Mouse (Mus musculus) CH12.LX (cell line): Measurements from ENCODE around the gene Prdm8. TPM values are rescaled to one million over a fixed set of nuclear protein-coding genes. Genes with fewer than 3 reads are reported as not detected.

Experiments used
- DNase-seq: peaks from one replicate; pipeline ENCODE4 v3.0.0-alpha.2; 2013; ENCODE audit errors: extremely low read depth
- H3K27ac ChIP-seq: 2 replicates; pipeline ENCODE4 v1.5.1; 2012; ENCODE audit warnings: low read depth, mild to moderate bottlenecking, control low read depth, moderate library complexity; ENCODE audit not compliant: insufficient read depth
- H3K27me3 ChIP-seq: replicated peaks from 2 replicates; pipeline ENCODE3; 2012; ENCODE audit warnings: inconsistent platforms
- H3K36me3 ChIP-seq, 2 experiments: replicated peaks in 1 of 2; 2 replicates each; pipeline versions ENCODE3 to v1.6.1; 2012; ENCODE audit warnings: inconsistent platforms in 1 of 2, low read length in 1 of 2, mild to moderate bottlenecking in 1 of 2, mixed read lengths in 1 of 2, moderate library complexity in 1 of 2; ENCODE audit not compliant: control insufficient read depth in 1 of 2, insufficient read depth in 1 of 2
- H3K4me1 ChIP-seq, 2 experiments: 2 replicates each; pipeline ENCODE4 v1.6.1; 2012; ENCODE audit warnings: inconsistent platforms in 1 of 2, moderate library complexity in 1 of 2; ENCODE audit not compliant: insufficient read depth in 2 of 2, control insufficient read depth in 1 of 2
- H3K4me2 ChIP-seq: 2 replicates; pipeline ENCODE4 v1.6.1; 2012; ENCODE audit warnings: low read depth, mild to moderate bottlenecking, control low read depth; ENCODE audit not compliant: poor library complexity, insufficient read depth, severe bottlenecking
- H3K4me3 ChIP-seq, 3 experiments: fragments of 150-350 bp in 1 of 3; sonication (generic) in 1 of 3; replicated peaks in 1 of 3; 2 replicates each; pipeline versions ENCODE3 to v1.5.1; 2011 to 2012; ENCODE audit warnings: low read depth in 2 of 3, low read length in 2 of 3, mild to moderate bottlenecking in 2 of 3, moderate library complexity in 2 of 3, control low read depth in 1 of 3, improper control_type of control experiment in 1 of 3, inconsistent platforms in 1 of 3, mixed read lengths in 1 of 3; ENCODE audit not compliant: poor library complexity in 1 of 3
- H3K79me2 ChIP-seq: replicated peaks from 2 replicates; pipeline ENCODE4 v1.6.1; 2012; ENCODE audit warnings: mild to moderate bottlenecking, moderate library complexity; ENCODE audit not compliant: control insufficient read depth, poor library complexity, insufficient read depth, severe bottlenecking; ENCODE audit errors: extremely low read depth
- H3K9ac ChIP-seq: 2 replicates; pipeline ENCODE4 v1.6.1; 2012; ENCODE audit warnings: low read depth, mild to moderate bottlenecking, control low read depth, moderate library complexity; ENCODE audit not compliant: insufficient read depth
- H3K9me3 ChIP-seq: replicated peaks from 2 replicates; pipeline ENCODE3; 2012; ENCODE audit warnings: low read length, inconsistent platforms, mixed read lengths
- CHD1 ChIP-seq: IDR thresholded peaks from 2 replicates; pipeline ENCODE4 v1.6.1; 2012; ENCODE audit warnings: low read depth, low read length, improper control_type of control experiment, inconsistent platforms
- CHD2 ChIP-seq: IDR thresholded peaks from 2 replicates; pipeline ENCODE4 v1.6.1; 2011; ENCODE audit warnings: low read length, improper control_type of control experiment
- CTCF ChIP-seq, 2 experiments: IDR thresholded peaks in 1 of 2; conservative IDR thresholded peaks in 1 of 2; 2 replicates each; pipeline ENCODE4 v1.5.1; 2011 to 2012; ENCODE audit warnings: low read depth in 2 of 2, low read length in 2 of 2, improper control_type of control experiment in 1 of 2, inconsistent platforms in 1 of 2, mild to moderate bottlenecking in 1 of 2, moderate library complexity in 1 of 2
- E2F4 ChIP-seq: IDR thresholded peaks from 2 replicates; pipeline ENCODE4 v1.6.1; 2011; ENCODE audit warnings: low read depth, low read length, improper control_type of control experiment; ENCODE audit not compliant: insufficient replicate concordance
- ELF1 ChIP-seq: IDR thresholded peaks from 2 replicates; pipeline ENCODE4 v1.6.1; 2014; ENCODE audit warnings: low read depth, mild to moderate bottlenecking, inconsistent platforms, low read length, improper control_type of control experiment
- EP300 ChIP-seq: IDR thresholded peaks from 2 replicates; pipeline ENCODE4 v1.6.1; 2011; ENCODE audit warnings: low read length, improper control_type of control experiment
- HCFC1 ChIP-seq: IDR thresholded peaks from 2 replicates; pipeline ENCODE4 v1.6.1; 2012; ENCODE audit warnings: low read depth, mild to moderate bottlenecking, inconsistent platforms, low read length, improper control_type of control experiment
- JUN ChIP-seq: IDR thresholded peaks from 2 replicates; pipeline ENCODE4 v1.6.1; 2011; ENCODE audit warnings: low read depth, mild to moderate bottlenecking, low read length, improper control_type of control experiment, moderate library complexity; ENCODE audit not compliant: insufficient read depth
- MEF2A ChIP-seq: IDR thresholded peaks from 2 replicates; pipeline ENCODE4 v1.6.1; 2014; ENCODE audit warnings: low read depth, mild to moderate bottlenecking, inconsistent platforms, low read length, improper control_type of control experiment, borderline replicate concordance
- MYC ChIP-seq: IDR thresholded peaks from 2 replicates; pipeline ENCODE4 v1.6.1; 2011; ENCODE audit warnings: low read depth, mild to moderate bottlenecking, improper control_type of control experiment, low read length
- NRF1 ChIP-seq: IDR thresholded peaks from 2 replicates; pipeline ENCODE4 v1.6.1; 2014; ENCODE audit warnings: low read depth, mild to moderate bottlenecking, inconsistent platforms, low read length, improper control_type of control experiment, moderate library complexity
- POLR2A ChIP-seq: IDR thresholded peaks from 2 replicates; pipeline ENCODE4 v1.6.1; 2011; ENCODE audit warnings: low read depth, mild to moderate bottlenecking, improper control_type of control experiment, low read length
- SMC3 ChIP-seq: IDR thresholded peaks from 2 replicates; pipeline ENCODE4 v1.6.1; 2011; ENCODE audit warnings: low read depth, low read length, improper control_type of control experiment
- TBP ChIP-seq: conservative IDR thresholded peaks from 2 replicates; pipeline ENCODE4 v1.6.1; 2011; ENCODE audit warnings: low read depth, low read length, improper control_type of control experiment
- USF1 ChIP-seq: IDR thresholded peaks from 2 replicates; pipeline ENCODE4 v1.6.1; 2014; ENCODE audit warnings: low read depth, mild to moderate bottlenecking, inconsistent platforms, low read length, improper control_type of control experiment
- USF2 ChIP-seq: conservative IDR thresholded peaks from 2 replicates; pipeline ENCODE4 v1.6.1; 2011; ENCODE audit warnings: low read depth, low read length, improper control_type of control experiment
- dilution Hi-C: fragments of 300-500 bp; cut with MboI; formaldehyde crosslinking; loops from 2 replicates; pipeline ENCODE4 v1.14.3; 2020; ENCODE audit warnings: low sequenced_read_pairs; ENCODE audit not compliant: extremely low pct_unique_long_range_greater_than_20kb, extremely low pct_ligation_motif_present
- in situ Hi-C: fragments of 300-500 bp; cut with MboI; formaldehyde crosslinking; loops from 3 replicates; pipeline ENCODE4 v1.14.3; 2019; ENCODE audit warnings: low sequenced_read_pairs, low pct_ligation_motif_present, low pct_unique_long_range_greater_than_20kb, mixed read lengths
- polyA plus RNA-seq: library from polyadenylated mRNA; unstranded; fragments of >175 nt; gene quantifications from 2 replicates; pipeline ENCODE4 v1.2.1, GENCODE M21; 2012; ENCODE audit warnings: low read depth; ENCODE audit not compliant: insufficient read length
- total RNA-seq, 2 experiments: library from RNA; depleted of rRNA; stranded (reverse); fragments of 300-350 nt in 1 of 2; fragments of >200 nt in 1 of 2; gene quantifications; 2 replicates each; pipeline ENCODE4 v1.2.3; 2012 to 2014

Prdm8 gene
- total and polyA plus RNA-seq, 3 experiments = 0.04 to 0.08 (median 0.06) TPM

- no peak overlapping the region for H3K9ac ChIP-seq
- H3K27me3 ChIP-seq = no peaks in the 10 kb centered on the region
- H3K36me3 ChIP-seq = no peaks in the 10 kb centered on the region
- H3K27ac ChIP-seq = no peak overlapping the region
- H3K4me3 ChIP-seq = no peak overlapping the region
- no peak overlapping the region for H3K4me2 ChIP-seq
- TF ChIP-seq JUN (no peak), TBP (no peak), CHD2 (no peak), POLR2A (no peak), SMC3 (no peak)
- H3K9me3 ChIP-seq = no peaks in the 10 kb centered on the region
- in situ Hi-C loops (no loop called here), dilution Hi-C loops (no loop called here)
- no peak for DNase-seq
- no peaks in the 10 kb centered on the region for H3K79me2 ChIP-seq
- peaks cover 5 to 12% of the 10 kb centered on the region in 2 experiments; a peak in 3 of 4 replicates for H3K4me1 ChIP-seq
Measured at GRCm38 (mm10) chr5:98139297-98139660, 27.7 kb upstream of the Prdm8 start.

GRCm38 (mm10) chr5:98146895-98147294 is 20.1 kb upstream of the Prdm8 start:
- Histone ChIP-seq H3K4me3 (no peak overlapping the region), H3K9ac (no peak overlapping the region), H3K9me3 (no peaks in the 10 kb centered on the region), H3K27me3 (no peaks in the 10 kb centered on the region), H3K27ac (no peak overlapping the region), H3K4me1 (peaks cover 4 to 32% of the 10 kb centered on the region in 2 experiments; a peak in 3 of 4 replicates), H3K79me2 (no peaks in the 10 kb centered on the region; the same call in 1 of the 2 replicates), H3K4me2 (no peak overlapping the region; the same call in 1 of the 2 replicates), H3K36me3 (no peaks in the 10 kb centered on the region)
- in situ Hi-C loops (no loop called here), dilution Hi-C loops (no loop called here)
- TF ChIP-seq EP300 (peak; percentile 28; the same call in 1 of the 2 replicates), CTCF (conservative IDR thresholded peaks at IDR 0.05 in 1 of 2, IDR thresholded peaks at IDR 0.05 in 1 of 2; ENCODE audit: low read depth in 2 of 2, low read length in 2 of 2) (no peak), E2F4 (0 out of 2 replicates have a peak, but pooled peaks have one; percentile 23), MYC (no peak), SMC3 (no peak), CHD1 (no peak), NRF1 (no peak)
- no peak for DNase-seq

- H3K27ac ChIP-seq = no peak overlapping the region
- H3K9ac ChIP-seq = no peak overlapping the region
- H3K4me1 ChIP-seq = no peaks in the 10 kb centered on the region
- H3K4me2 ChIP-seq = no peak overlapping the region
- in situ Hi-C loops (no loop called here), dilution Hi-C loops (no loop called here)
- H3K36me3 ChIP-seq = no peaks in the 10 kb centered on the region
- no peaks in the 10 kb centered on the region for H3K27me3 ChIP-seq
- H3K4me3 ChIP-seq = no peak overlapping the region
- no peak for TF ChIP-seq USF2
- no peak for TF ChIP-seq MYC
- TF ChIP-seq HCFC1 = no peak
- no peak for TF ChIP-seq SMC3
- no peak for TF ChIP-seq EP300
- TF ChIP-seq ELF1 = no peak
- no peak for TF ChIP-seq E2F4
- TF ChIP-seq MEF2A = no peak
- no peak for TF ChIP-seq USF1
- H3K9me3 ChIP-seq = no peaks in the 10 kb centered on the region
- H3K79me2 ChIP-seq = no peaks in the 10 kb centered on the region
- no peak for DNase-seq
Measured at GRCm38 (mm10) chr5:98166116-98166515, 882 bp upstream of the Prdm8 start.
